Mouse (Mus musculus) left cerebral cortex, postnatal 10 days (tissue): ENCODE results near the gene Adcy10. TPM values are rescaled to one million over a fixed set of nuclear protein-coding genes. Genes with fewer than 3 reads are reported as not detected.

ENCODE experiments used
- DNase-seq, 2 experiments: peaks; one replicate each; pipeline ENCODE4 v3.0.0; 2021 to 2022; ENCODE audit warnings: low spot score in 2 of 2, mixed read lengths in 1 of 2; ENCODE audit errors: extremely low spot score in 1 of 2
- intact Hi-C: fragments of 180-260 bp; cut with DNase I; formaldehyde crosslinking; loops from one replicate; pipeline ENCODE4 v1.15.1; 2025
- total RNA-seq, 2 experiments: library from RNA; stranded (reverse); gene quantifications; 2 replicates each; pipeline ENCODE4 v1.2.3; 2021

Adcy10 gene
- total RNA-seq, 2 experiments from 2014 or later, result 0.43 to 0.53 TPM

- intact Hi-C loops, result no loop called here
- no peak for DNase-seq
These were observed 133.2 kb downstream of the Adcy10 start for GRCm38 (mm10) chr1:165618201-165618624.

DNA sequence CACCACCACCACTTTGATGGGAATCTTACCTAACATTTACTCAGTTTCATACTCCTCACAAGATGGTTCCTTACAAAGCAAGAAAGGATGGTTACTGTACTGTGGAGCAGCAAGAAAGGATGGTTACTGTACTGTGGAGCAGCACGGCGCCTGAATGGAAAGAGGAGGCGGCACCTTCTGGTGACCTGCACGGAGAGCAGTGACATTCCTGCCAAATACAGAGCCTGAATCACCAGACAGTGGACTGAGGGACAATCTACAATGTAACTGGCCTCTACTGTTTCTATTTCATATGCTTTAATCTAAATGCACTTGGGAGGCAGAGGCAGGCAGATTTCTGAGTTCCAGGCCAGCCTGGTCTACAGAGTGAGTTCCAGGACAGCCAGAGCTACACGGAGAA is 140.1 kb downstream of the Adcy10 start:
- intact Hi-C loops, result no loop called here
- DNase-seq, result no peak

- DNase-seq, result no peak
- intact Hi-C loops, result no loop called here
These were observed 140.9 kb downstream of the Adcy10 start for GRCm38 (mm10) chr1:165625896-165626295.

Other genes with a start within 250 kb of the Adcy10 start
- 10 to 100 TPM; 72.8 to 75.8 TPM for gene Tiprl, start 248.2 kb upstream of the Adcy10 start, total RNA-seq
- gene Gpr161, start 189.4 kb upstream of the Adcy10 start, total RNA-seq, result 10 to 100 TPM; 12.7 to 14.3 TPM
- gene Dcaf6, start 24.7 kb upstream of the Adcy10 start, total RNA-seq, result 10 to 100 TPM; 89.1 to 90.6 TPM
- gene Mpc2, start 24.5 kb upstream of the Adcy10 start, total RNA-seq, result 100 to 1,000 TPM; 142 to 147 TPM
- 10 to 100 TPM; 66.8 to 67.1 TPM for gene Mpzl1, start 149.4 kb downstream of the Adcy10 start, total RNA-seq
- gene Rcsd1, start 224.6 kb downstream of the Adcy10 start, total RNA-seq, result 1 to 10 TPM; 5.8 to 7.0 TPM